Mouse (Mus musculus): ENCODE results near the gene Nlrp4c.
"Not testable (repeated sequence)": the region's sequence is repeated elsewhere in the genome, so short reads cannot be mapped to it uniquely, and the experiment has no call there.

The Nlrp4c gene

DNA sequence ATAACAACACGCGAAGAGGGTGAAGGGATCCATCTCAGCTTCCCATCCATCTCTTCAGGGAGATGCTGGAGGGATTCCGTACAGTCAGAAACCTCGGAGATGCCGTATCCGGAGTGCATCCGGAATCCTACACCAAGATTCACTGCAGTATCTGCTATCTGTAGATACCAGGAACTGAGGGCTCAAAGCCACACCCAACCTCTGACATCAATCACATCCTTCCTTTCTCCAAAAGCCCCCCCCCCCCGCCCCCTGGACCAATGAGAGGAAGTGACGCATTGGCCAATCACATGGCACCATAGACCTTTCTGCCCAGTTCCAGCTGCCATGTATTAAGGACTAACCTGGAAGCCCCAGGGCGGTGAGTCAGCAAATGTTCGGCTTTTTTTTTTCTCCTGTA is at the start of gene Nlrp4c:
TSS of gene Nlrp4c (plus strand) at position 301 of the 400 bp plus-strand sequence.
- DNase-seq (ENCODE audit: low read depth) = no peak

DNA sequence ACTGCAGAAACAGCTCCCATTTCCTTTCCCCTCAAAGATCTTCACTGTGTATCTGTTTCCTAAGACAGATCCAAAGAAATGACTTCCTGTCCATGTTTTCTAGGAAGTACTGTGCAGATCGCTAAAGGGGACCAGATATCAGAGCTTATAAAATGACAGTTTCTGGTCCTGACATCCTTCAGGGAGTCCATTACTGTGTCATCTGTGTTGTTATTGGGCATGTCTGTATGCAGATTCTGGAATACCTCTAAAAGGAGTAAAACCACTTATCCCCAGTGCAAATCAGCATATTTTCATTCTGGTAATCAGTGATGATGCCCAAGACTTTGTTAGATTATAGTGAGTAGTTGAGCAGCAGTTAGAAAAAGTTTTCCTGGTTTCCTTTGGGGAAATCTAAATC is 34.1 kb upstream of the Nlrp4c start, which contains the start of gene Vmn1r65:
TSS of gene Vmn1r65 (minus strand) at position 101 of the 400 bp plus-strand sequence.
- DNase-seq (ENCODE audit: low read depth) = no peak

DNA sequence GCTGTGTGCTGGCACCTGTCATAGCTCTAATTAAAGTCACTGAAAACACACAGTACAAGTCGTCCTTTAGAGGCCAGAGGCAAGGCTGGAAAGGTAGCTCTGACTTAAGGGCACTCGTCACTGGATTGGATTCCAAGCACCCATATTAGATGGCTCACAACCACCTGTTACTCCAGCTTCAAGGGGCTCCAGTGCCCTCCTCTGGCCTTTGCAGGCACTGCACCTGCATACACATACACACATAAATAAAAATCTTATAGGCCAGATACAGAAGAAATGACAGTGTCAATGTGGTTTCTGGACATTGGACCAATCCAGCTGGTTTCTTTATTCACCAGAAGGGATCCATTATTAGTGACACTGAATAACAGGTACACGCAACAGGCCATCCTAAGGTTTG is 74.5 kb downstream of the Nlrp4c start:
- DNase-seq (ENCODE audit: low read depth) = no peak

DNA sequence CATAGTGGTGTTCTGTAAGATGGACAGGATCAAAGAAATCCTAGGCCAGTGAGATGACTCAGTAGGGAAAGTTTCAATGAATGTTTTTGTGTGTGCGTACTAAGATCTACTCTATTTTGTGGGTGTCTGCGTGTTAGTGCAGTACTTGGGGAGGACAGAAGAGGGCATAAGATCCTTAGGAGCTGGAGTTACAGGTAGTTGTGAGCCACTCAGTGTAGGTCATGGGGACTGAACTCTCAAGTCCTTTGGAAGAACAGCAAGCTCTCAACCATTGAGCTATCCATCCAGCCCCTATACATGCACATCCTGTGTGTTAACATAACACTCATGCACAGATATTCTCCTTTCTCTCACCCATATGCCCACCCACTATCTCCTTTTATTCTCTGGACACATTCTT is 75.1 kb downstream of the Nlrp4c start:
- not testable (repeated sequence) for DNase-seq (ENCODE audit: low read depth)

DNA sequence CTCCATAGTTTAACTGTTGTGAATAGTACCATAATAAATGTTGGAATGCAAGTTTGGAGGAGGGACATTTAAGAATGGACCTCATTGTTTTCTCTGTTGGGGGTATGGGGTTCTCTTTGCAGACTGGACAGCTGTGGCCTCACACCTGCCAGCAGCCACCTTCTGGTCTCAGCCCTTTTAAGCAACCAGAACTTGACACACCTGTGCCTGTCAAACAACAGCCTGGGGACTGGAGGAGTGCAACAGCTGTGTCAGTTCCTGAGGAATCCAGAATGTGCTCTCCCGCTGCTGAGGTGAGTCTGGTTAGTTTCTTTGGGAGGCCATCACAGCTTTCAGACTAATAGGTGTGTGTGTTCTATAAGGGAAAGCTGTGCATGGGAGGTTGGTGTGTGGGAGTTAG is 76.2 kb downstream of the Nlrp4c start:
- not testable (repeated sequence) for DNase-seq (ENCODE audit: low read depth)

DNA sequence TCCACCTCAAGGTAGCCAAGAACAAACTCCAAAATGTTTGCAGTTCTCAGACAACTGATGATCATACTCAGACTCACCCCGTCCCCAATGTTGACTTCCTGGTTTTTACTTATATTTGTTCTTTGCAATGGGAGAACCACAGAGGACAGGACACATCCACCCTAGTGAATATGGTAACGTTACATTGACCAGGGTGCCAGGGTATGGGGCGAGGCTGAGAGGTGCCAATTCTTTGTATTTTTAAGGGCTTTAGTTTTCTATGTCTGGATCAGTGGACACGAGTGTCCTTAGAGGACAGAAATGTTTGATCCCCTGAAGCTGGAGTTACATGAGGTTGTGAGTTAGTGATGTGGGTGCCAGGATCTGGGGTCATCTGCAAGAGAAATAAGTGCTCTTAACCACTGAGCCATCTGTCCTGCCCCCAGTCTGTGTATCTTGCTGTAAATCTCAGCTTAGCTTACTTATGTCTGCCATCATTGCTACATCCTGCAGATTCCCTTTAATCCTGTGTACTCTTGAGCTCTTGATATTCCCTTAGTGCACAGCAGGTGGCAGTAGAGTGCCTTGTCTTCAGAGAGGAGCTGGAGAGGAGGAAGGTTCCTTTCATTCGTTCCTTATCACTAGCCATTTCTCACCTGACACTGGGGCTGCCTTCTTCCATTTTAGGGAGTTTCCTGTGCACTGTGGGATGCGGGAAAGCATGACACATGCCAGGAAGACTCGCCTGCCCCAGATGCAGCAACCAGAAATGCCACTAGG is 81.9 kb downstream of the Nlrp4c start:
- peak; percentile 76 for DNase-seq (ENCODE audit: low read depth)

DNA sequence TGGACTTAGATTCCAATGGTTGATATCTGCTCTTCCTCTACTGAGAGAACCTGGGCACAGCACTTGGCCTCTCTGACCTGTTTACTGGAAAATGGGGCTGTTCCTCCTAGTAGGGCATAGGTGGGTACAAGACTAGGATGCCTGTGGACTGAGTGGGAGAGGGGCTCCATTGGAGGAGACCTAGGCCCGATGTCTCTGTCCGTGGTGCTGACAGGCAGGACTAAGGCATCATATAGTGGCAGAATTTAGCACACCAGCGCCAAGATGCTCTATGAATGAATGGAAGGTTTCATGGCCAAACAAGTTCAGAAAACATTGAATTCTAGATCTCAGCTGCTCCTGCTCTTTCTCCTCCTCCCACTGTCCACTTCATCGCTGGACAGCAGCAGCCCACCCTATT is 85.4 kb downstream of the Nlrp4c start:
- DNase-seq (ENCODE audit: low read depth) = no peak

DNA sequence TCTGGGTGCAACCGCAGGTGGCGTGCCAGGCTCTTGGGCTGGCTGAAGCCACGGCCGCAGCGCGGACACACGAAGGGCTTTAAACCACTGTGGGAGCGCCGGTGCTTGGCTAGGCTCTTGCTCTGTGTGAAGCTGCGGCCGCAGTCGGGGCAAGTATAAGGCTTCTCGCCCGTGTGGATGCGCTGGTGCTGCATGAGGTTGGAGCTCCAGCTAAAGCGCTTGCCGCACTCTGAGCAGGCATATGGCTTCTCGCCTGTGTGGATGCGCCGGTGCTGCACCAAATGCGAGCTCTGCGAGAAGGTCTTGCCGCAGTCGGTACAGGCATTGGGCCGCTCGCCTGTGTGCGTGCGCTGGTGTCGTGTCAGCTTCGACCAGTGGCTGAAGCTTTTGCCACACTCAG is 87.7 kb downstream of the Nlrp4c start:
- DNase-seq (ENCODE audit: low read depth) = no peak

DNA sequence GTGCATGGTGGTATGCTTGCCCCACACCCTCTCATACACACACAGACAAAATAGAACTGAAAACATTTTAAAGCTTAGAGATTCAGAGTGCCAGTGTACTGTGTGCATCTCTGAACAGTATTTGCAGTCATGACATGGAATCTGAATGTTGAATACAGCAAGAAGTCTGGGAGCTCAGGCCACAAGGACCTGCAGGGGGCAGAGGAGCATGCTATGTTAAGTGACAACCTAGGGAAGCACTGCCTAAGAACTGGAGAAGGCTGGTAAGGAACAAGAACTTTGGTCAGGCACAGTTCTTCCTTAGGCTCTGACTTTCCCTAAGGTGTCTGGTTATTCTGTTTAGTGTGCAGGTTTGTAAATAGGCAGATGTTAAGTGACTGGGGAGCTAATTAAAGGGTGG is 91.5 kb downstream of the Nlrp4c start:
- DNase-seq (ENCODE audit: low read depth) = no peak

DNA sequence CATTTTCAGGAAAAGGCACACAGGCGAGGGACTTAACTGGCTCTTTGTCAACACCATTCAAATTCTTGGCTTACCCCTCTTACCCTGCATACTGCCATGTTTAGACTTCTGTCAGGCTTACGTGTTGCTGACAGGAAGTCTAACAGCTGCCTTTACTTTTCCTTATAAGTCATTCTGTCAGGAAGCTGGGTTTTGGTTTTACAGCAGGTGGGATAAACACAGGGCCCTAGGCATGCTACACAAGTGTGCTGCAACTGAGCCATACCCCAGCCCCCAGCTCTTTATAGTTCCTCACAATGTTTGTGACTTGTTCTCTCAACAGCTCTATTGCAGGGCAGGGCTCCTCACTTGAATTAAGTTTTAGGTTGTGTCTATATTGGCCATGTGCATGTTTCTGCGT is 94.3 kb downstream of the Nlrp4c start:
- DNase-seq (ENCODE audit: low read depth) = no peak

DNA sequence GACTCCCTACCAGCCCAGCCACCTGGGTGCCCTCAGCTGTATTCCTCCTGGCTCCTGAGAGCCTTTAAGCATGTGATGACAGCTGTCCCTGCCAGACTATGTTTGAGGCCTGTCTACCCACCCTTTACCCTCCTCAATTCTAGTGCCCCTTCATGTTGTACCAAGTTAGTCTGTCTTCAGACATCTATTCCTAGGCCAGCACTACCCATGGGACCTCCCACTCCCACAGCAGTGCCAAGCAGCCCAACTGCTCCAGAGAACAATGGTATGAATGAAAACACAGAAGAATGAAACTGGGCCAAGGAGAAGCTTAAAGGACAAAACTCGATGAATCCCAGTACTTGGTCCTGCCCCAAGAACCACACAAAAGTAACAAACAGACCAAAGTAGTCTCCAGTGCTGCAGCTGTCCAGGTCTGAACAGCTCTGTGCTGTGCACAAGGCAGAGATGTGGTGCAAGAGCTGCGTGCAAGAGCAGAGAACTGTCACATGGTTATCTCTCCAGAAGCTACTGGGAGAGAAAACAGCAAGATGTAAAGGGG is 99.1 kb downstream of the Nlrp4c start:
- no peak for DNase-seq (ENCODE audit: low read depth)

DNA sequence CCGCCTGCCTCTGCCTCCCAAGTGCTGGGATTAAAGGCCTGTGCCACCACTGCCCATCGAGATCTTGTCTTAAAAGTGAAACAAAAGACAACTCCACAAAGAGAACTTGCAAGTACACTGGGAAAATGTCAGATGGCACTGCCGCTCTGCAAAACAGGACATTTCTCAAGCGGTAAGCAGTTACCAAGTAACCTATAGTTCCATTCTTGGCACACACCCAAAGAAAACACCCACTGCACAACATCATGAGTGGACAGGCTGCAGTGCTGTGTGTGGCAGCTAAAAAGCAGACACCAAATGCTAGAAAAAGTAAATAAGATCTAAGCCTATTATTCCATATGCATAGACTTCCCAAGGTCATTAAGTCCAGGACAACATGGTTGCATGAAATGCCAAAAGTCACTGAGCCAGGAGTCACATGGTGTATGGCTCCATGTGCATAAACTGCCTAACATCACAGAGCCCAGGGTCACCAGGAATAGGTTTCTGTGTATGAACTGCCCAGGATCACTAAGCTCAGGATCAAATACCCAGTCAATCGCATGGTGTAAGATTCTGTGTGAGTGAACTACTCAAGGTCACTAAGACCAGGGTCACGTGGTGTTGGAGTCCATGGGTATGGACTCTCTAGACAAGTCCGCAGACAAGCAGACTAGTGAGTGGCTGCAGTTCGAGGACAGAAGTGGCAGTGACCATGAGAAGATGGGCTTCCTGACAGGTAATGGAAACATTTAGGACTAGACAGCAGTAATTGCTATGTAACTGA is 100.6 kb downstream of the Nlrp4c start:
- no peak for DNase-seq (ENCODE audit: low read depth)

DNA sequence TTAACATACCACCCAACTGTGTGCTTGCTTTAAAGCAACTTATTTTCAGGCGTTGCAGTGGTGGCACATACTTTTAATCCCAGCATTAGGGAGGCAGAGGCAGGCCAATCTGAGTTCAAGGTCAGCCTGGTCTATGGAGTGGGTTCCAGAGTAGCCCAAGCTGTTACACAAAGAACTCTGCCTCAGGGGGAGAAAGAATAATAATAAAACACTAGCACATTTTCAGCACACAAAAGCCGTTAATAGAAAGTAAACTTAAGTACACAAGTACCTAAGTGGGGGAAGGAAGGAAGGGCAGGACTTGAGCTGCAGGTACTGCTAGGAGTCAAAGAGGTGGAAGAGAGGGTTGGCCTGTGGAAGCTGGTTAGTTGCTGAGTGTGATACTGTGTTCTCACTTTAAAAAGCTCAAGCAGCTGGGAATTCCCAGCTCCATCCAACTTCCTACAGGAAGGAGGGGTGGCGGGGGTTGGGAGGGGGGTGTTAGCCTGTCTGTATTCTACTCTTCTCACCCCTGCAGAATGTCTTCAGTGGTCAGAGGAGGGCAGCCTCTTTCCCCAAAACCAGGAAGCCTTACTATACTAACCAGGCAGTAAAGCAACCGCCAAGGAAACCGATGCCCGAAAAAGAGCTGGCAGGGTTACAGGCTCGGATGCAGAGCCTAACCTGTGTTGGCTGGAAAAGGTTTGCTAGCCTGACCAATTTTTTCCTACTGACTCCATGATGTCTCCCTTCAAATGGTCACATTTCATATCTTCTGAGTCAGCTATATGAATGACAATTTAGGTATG is 101.4 kb downstream of the Nlrp4c start:
- DNase-seq (ENCODE audit: low read depth) = no peak

DNA sequence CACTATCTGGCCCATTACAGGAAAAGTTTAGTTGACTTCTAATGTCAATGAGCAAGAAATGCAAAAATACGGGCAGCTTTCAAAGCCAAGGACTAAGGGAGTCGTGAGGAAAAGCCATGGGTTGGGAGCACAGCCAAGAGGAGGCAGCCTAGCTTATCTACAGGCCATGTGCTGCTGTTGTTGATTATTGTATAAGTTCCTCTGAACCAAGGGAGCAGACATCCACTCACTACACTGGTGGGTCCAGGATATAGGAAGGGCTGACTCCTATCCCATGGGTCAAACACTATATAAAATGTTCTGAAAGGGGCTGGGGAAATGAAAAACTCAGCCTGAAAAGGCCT is 102.0 kb downstream of the Nlrp4c start:
- no peak for DNase-seq (ENCODE audit: low read depth)

DNA sequence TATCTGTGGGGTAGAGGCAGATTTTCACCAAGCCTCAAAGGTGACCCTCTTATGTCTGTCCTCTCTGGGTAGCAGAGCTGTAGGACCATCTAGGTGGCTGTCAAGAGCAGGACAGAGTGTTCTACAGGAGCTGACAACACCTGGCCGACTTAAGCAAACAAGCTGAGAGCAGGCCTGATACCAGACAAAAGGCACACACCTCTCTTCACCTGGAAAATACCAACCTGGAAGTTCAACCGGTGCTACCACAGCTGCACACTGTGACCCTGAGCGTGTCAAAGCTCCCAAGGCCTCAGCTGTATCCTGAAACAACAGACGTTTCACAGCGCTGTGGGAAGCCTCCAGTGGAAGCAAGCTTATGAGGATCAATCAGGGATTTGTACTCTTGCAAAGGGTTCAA is 102.7 kb downstream of the Nlrp4c start:
- DNase-seq (ENCODE audit: low read depth) = no peak

DNA sequence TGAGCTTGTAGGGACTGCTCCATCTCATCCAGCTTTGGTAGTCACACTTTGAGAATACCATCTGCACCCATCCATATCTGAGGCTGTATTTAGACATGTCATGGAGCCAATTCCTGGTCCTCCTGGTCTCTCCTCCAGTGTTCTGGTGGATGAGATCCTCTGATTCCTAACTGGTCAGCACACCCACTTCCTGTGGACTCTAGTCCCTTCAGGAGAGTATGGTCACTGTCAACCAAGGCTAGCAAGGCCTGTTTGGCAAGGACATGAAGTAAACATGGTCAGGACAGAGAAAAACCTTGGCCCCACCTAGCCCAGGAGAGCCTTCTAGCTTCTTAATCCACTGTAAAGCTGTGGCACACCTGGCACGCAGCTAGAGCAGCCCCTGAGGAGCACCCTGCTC is 106.3 kb downstream of the Nlrp4c start:
- DNase-seq (ENCODE audit: low read depth) = no peak

DNA sequence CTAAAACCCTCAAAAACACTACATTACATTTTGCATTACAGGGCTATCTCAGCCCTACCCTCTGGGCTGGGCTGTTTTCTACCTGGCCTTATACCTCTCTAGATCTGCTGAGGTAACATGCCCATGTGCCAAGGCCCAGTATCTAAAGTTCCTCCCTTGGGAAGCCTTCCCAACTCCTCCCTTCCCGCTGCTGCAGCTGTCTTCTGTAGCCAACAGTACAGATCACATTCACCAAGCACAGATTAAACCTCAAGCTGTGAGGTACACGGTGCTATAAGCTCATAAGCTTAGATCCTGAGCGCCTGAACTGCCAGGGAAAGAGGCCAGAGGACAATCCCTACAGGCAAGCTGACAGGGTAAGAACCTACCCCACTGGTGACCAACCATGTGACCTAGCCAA is 107.1 kb downstream of the Nlrp4c start:
- no peak for DNase-seq (ENCODE audit: low read depth)

DNA sequence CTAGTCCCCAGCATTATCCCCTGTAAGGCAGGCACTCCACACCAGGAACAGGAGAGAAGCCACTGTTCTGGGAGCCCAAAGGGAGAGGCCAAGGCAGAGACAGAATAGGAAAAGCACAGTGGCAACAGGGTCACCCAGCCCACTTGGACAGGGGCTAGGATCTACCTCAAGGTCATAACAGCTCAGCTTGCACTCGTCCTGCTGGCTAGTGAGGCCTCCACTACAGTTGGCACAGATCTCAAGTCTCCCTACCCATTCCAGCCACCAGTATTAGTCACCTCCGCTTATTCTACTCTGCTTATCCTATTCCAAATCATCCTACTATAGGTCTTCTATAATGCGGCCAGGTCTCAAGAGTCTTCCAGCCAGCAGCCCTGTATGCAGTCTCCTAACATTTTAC is 108.2 kb downstream of the Nlrp4c start:
- DNase-seq (ENCODE audit: low read depth) = no peak

DNA sequence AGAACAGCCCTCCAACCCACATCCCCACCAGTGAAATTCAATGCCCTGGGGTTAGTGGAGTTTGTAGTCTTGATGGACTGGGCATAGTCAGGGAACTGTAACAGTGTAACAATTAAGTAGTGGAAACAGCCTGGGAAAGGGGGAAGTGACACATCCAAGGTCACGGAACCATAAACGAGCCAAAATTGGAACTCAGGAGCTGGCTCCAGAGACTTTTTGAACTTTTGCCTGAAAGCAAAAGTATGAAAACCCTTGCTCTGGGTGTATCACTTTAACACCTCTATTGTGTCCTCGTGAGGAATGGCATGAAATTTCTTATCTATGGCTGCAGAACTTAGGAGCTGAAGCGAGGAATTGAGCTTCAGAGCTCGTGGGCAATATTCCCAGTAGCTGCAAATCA is 109.2 kb downstream of the Nlrp4c start:
- DNase-seq (ENCODE audit: low read depth) = no peak
